Mouse (Mus musculus) right cerebral cortex, postnatal 4 days (tissue): ENCODE data around the gene Gm49661.

ENCODE experiments used
- DNase-seq: peaks from one replicate; pipeline ENCODE4 v3.0.0-alpha.2; 2022

The Gm49661 gene

DNA sequence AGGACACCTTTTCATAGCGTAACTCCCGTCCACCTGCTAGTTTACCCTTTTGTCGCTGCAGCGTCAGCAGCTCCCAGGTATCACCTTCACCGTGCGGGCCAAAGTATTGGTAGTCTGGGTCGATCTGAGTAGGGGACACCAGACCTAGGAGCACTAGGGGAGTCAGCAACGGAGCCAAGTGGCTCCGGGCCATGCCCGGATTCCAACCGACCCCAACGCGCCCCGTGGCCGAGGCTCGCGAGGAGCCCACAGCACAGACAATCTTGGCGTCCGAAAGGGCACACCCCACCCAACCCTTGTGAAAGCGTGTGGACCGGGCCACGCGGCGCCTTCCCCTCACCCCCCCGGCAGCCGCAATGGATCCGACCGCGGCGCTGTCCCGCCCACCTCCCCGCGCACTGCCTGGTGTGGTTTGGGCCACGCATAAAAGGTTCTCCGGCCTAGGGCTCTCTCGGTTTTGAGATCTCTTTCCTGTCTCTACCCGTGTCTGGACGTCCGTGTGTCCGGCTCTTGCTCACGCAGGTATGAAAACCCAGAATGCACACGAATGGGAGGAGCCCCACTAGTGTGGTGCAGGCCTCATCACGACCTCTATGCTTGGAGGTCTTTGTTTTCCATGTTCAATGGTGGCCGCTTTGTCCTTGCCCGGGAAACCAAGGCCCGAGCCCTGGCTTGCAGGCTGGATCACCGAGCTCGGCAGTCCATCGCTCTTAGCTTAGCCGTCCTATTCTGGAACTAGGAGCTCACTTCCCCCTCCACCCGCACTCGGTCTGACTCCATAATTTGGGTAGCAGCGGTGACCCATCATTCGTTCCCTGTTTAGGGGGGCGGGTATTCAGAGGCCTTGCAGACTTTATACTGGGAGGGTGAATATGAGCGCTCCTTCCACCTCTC is at the start of gene Gm49661, which contains the start of the genes Prdx2 and Rnaseh2a:
Gene Gm49661 (minus strand): TSS at position 193 of the 894 bp plus-strand sequence.
Gene Prdx2 (plus strand): TSS at position 347 of the 894 bp plus-strand sequence.
Gene Rnaseh2a (minus strand): TSS at position 527 of the 894 bp plus-strand sequence.
- DNase-seq: peak; percentile 80

DNA sequence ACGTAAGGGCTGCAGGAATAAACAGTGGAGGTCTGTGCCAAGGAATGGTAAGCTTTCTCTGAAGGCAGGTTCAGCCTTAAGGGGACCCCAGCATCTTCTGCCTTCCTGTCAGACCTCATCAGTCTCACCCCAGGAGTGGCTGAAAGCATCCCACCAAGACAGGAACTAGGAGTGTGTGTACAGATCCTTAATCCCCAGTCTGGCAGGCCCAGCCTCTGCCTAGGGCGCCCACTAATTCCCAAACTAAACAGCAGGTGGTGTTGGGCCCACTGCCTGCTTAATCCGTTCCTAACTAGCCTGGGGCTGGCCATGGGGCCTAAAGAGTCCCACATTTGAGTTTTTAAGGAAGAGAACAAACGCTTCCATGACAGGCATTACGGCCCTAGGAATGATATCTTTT is 48.0 kb upstream of the Gm49661 start:
- no peak for DNase-seq

- no peak for DNase-seq
These were observed 47.5 kb upstream of the Gm49661 start for GRCm38 (mm10) chr8:85016724-85017123.

GRCm38 (mm10) chr8:85014431-85014830 is 45.2 kb upstream of the Gm49661 start, which contains the start of gene Best2:
Best2 (minus strand) TSS chr8:85014531.
- DNase-seq: no peak

GRCm38 (mm10) chr8:85013230-85013840 is 44.1 kb upstream of the Gm49661 start:
- DNase-seq: peak; percentile 73

- DNase-seq: no peak
These were observed 42.0 kb upstream of the Gm49661 start for GRCm38 (mm10) chr8:85011242-85011641.

- DNase-seq: no peak
These were observed 38.5 kb upstream of the Gm49661 start for GRCm38 (mm10) chr8:85007686-85008085.

DNA sequence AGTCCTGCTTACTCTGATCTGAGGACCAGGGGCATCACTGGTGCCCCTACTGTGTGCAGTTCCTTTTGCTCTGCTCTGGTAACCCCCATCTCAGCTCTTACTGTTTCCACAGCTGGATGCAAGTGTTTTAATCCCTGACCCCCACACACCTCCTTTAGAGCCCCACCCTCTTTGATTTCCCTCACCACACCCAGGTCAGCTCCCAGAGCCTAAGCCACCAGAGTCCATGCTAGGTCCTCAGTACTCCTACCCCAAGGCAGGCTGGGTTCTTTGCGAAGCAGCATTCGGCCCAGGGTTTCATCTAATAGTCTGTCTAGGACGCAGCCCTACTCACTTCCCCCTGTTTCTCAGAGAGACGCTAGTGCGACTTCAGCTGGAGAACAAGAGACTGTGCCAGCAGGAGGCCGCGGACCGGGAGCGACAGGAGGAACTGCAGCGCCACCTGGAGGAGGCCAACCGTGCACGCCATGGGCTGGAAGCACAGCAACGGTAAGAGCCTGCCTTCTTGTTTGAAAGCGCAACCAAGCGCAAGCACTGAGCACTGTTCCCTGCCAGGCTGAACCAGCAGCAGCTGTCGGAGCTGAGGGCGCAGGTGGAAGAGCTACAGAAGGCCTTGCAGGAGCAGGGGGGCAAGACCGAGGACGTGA is 28.5 kb upstream of the Gm49661 start:
- DNase-seq: peak; percentile 95

- no peak for DNase-seq
These were observed 27.7 kb upstream of the Gm49661 start for GRCm38 (mm10) chr8:84996978-84997377.

DNA sequence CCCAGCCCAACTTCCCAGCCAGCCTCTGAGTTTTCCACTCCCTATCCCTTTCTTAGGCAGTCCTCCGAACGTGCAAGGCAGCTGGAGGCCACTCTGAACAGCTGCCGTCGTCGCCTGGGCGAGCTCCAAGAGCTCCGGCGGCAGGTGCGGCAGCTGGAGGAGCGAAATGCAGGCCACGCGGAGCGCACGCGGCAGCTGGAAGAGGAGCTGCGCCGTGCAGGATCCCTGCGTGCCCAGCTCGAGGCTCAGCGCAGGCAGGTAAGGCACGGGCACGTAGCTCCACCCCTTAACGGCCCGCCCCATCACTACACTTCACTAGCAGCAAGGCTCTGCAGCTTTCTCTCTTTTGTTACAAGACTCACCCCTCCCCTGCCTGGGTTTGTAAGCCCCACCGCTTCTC is 26.4 kb upstream of the Gm49661 start:
- no peak for DNase-seq

GRCm38 (mm10) chr8:84994375-84994774 is 25.1 kb upstream of the Gm49661 start:
- no peak for DNase-seq

- DNase-seq: no peak
These were observed 21.6 kb upstream of the Gm49661 start for GRCm38 (mm10) chr8:84990836-84991235.

- DNase-seq: peak; percentile 96
These were observed 21.1 kb upstream of the Gm49661 start, which contains the start of gene Hook2 for GRCm38 (mm10) chr8:84990349-84990748. Hook2 (plus strand) TSS chr8:84990603.

GRCm38 (mm10) chr8:84989810-84990209 is 20.6 kb upstream of the Gm49661 start:
- peak; percentile 93 for DNase-seq

DNA sequence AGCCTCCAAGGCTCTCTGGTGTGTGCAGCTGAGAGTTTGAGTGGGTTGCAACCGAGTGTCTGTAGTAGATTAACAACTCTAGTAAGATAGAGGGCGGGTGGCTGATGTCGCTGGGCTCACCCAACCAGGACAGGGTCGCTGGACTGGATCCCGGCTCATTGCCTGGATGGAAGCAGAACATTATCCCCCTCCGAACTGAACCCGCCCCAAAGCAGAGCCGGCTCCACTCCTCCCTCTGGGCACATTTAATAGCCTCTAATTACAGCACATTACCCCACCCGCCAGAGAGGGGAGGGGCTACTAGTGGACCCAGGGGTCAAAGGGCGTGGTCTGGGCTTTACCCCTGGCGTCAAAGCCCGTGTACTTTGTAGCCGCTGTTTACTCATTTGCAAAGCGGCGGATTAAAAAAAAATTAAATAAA is 20.1 kb upstream of the Gm49661 start:
- DNase-seq: no peak

GRCm38 (mm10) chr8:84987903-84988302 is 18.7 kb upstream of the Gm49661 start:
- no peak for DNase-seq

DNA sequence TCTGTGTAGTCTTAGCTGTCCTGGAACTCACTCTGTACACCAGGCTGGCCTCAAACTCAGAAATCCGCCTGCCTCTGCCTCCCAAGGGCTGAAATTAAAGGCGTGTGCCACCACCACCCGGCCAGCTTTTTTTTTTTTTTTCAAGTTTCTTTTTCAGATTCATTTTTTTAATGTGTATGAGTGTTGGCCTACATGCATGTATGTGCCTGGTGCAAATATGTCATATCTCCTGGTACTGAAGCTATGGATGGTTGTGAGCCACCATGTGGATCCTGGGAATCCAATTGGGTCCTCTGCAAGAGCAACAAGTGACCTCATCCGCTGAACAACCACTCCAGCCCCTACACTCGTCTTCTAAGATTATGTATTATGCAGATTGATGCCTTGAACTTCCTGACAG is 18.2 kb upstream of the Gm49661 start:
- no peak for DNase-seq

DNA sequence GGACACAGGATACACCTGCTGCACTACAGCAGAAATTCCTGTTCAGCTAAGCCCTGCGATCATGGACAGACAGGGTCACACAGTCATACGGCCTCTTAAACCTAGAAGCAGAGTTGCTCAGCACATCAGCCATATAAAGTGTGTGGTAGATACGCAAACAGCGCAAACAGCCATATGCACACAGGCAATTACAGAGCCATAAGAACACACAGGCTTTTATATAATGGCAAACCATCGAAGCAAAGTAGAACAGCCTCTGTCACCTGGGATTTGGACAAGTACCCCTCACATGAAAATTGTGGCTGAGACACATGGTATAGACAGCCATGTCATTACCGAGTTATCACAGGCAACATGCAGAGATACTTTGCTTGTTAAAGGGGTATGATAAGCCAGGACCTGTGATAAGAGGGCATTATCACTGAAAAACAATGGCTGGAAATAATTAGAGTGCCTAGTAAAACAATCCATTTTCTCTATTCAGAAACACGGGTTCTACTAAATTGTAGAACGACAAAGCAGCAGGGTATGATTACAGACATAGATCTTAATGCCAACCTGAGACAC is 17.2 kb upstream of the Gm49661 start:
- DNase-seq: no peak

DNA sequence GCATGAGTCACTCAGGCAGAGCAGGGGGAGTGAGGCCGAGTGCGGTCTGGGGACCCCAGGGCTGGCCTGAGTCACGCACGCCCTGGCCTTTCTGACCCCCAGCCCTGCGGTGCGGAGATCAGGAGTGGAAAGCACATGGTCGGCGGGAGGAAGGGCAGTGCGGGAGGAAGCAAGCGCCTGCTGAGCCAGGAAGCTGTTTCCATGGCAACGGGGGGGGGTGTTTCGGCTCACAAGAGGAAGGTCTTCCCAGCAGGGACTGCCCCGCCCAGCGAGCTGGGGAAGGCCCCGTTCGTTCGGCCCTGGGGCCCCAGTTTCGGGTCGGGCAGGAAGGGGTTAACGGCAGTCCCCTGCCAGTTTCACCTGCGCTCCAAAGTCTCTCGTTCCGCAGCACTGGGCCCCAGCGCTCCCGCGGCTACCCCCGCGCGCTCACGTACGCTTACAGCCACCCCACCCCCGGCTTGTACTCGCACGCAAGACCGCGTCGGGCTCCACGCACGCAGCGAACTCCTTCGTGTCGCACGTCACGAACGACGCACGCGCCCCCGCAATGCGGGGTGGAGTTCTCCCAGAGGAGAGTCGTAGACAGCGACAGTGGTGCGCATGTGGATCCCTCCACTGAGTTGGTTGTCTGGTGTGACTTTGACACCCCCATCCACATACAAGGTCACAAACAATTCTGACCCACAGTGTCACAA is 16.6 kb upstream of the Gm49661 start:
- peak; percentile 94 for DNase-seq

GRCm38 (mm10) chr8:84985049-84985683 is 15.9 kb upstream of the Gm49661 start:
- DNase-seq: no peak

DNA sequence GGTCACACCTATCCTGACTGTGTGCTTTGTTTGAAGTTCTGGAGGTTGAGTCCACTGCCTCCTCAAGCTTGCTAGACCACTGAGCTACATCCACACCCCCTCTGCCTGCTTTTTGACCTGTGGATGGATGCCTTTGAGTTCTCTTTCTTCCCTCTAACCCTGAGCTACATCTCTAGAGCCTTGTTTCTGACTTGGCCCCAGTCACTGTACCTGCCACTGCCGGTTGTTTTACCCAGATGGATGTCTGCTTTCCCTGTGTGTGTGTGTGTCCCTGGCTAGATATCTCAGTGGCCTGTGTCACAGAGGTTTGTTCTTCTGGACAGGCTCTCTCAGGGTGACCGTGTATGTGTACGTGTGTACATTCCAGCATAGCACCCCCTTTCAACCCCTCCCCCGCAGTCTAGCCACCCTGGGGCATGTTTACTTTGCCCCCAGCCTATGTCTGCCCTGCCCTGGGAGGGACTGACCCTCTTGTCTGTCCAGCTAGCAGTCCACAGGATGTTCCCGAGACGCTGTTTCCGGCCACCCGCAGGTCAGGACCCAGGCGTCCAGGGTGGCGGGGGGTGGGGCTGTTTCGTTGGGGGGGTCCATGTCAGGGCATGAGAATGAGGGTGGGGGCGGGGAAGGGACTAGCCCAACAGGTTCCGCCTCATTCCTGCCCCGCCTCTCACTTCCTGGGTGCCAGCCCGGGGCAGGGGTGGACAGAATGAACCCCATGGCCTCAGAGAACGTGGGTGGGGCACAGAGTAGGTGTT is 15.2 kb upstream of the Gm49661 start:
- no peak for DNase-seq
